Mouse (Mus musculus) kidney, embryonic 16.5 days (tissue): ENCODE measurements around the gene Nabp2. TPM values are rescaled to one million over a fixed set of nuclear protein-coding genes. Genes with fewer than 3 reads are reported as not detected.

Source experiments
- ATAC-seq: fragments of 200-750 bp; cut with Nextera tagmentation; 2 replicates; pipeline ENCODE4 v1.8.0; 2017; ENCODE audit warnings: moderate TSS enrichment; ENCODE audit not compliant: low FRiP score, low TSS enrichment
- H3K27ac ChIP-seq: fragments of 300-500 bp; sonication (generic); 2 replicates; pipeline ENCODE4 v1.5.1; 2014; ENCODE audit warnings: low read length
- H3K27me3 ChIP-seq: fragments of 300-500 bp; sonication (generic); 2 replicates; pipeline ENCODE4 v1.6.1; 2014; ENCODE audit warnings: low read length, control low read depth, mixed read lengths; ENCODE audit not compliant: insufficient read depth
- H3K36me3 ChIP-seq: fragments of 300-500 bp; sonication (generic); 2 replicates; pipeline ENCODE4 v1.6.1; 2014; ENCODE audit warnings: low read length, control low read depth, mixed read lengths; ENCODE audit not compliant: insufficient read depth
- H3K4me1 ChIP-seq: fragments of 300-500 bp; sonication (generic); 2 replicates; pipeline ENCODE4 v1.6.1; 2014; ENCODE audit warnings: low read length, control low read depth, mixed read lengths; ENCODE audit not compliant: insufficient read depth
- H3K4me2 ChIP-seq: fragments of 300-500 bp; sonication (generic); replicated peaks from 2 replicates; pipeline ENCODE4 v1.6.1; 2014; ENCODE audit warnings: low read depth, low read length
- H3K4me3 ChIP-seq: fragments of 300-500 bp; sonication (generic); 2 replicates; pipeline ENCODE4 v1.5.1; 2014; ENCODE audit warnings: mild to moderate bottlenecking, low read length
- H3K9ac ChIP-seq: fragments of 300-500 bp; sonication (generic); replicated peaks from 2 replicates; pipeline ENCODE4 v1.6.1; 2014; ENCODE audit warnings: low read length
- H3K9me3 ChIP-seq: fragments of 300-500 bp; sonication (generic); 2 replicates; pipeline ENCODE4 v1.6.1; 2016; ENCODE audit warnings: low read length, control low read depth
- WGBS: fragments of 180-500 bp; shearing (Covaris S2); extraction: QIAGEN DNeasy Blood & Tissue Kit; methylation state at CpG from one replicate; pipeline ENCODE4 v1.1.7; 2014; 5-methylcytosine and 5-hydroxymethylcytosine counted together
- polyA plus RNA-seq: library from polyadenylated mRNA; unstranded; fragments of >200 nt; fragmentation: Nextera tagmentation; extraction: Ambion mirVana; gene quantifications from 2 replicates; pipeline ENCODE4 v1.2.1, GENCODE M21; 2015

Nabp2 gene
- polyA plus RNA-seq, 1 experiment from 2014 or later, result 81.7 TPM

DNA sequence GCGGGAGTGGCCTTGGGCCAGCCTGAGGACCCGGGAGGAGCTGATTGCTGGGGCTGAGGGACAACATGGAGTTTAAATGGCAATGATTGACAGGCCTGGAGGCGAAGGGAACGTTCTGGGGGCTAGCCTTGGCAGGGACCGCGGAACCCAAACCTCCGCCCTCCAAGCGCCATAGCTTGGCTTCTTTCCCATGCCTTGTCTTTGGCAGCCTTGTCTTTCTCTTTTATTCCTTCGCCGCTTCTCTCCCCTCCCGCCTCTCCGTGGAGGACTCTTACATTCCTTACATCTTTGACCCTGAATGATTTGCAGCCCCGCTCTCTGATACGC lies 726 bp upstream of the Nabp2 start:
- Histone ChIP-seq H3K4me1 (peaks cover 32% of the 10 kb centered on the region), H3K4me3 (peak overlapping the region; percentile 99), H3K27ac (peak overlapping the region; percentile 98), H3K4me2 (peak overlapping the region; percentile 94), H3K9me3 (no peaks in the 10 kb centered on the region), H3K9ac (peak overlapping the region; percentile 93), H3K36me3 (peaks cover 23% of the 10 kb centered on the region), H3K27me3 (no peaks in the 10 kb centered on the region)
- no peak for ATAC-seq
- 0% methylated on average over 14 of the region's 14 CpGs for WGBS

DNA sequence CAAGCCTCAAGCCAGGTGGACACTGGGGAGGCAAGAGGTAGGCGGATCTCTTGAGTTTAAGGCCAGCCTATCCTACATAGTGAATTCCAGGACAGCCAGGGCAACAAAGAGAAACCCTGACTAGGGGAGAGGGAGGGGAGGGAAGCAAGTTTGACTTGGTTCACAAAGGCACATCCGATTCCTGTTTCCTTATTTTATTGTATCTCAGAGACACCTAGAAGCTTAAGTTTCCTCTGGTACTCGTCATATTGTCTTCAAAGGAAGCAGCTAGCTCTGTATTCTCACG lies 789 bp downstream of the Nabp2 start:
- no peaks in the 10 kb centered on the region for H3K9me3 ChIP-seq
- WGBS, result 11% methylated on average over 4 of the region's 4 CpGs
- peaks cover 32% of the 10 kb centered on the region for H3K4me1 ChIP-seq
- H3K9ac ChIP-seq, result peak overlapping the region; percentile 55
- peak overlapping the region; percentile 99 for H3K4me3 ChIP-seq
- peaks cover 17% of the 10 kb centered on the region for H3K36me3 ChIP-seq
- no peak for ATAC-seq
- H3K27me3 ChIP-seq, result no peaks in the 10 kb centered on the region
- H3K4me2 ChIP-seq, result peak overlapping the region; percentile 94
- H3K27ac ChIP-seq, result peak overlapping the region; percentile 98

DNA sequence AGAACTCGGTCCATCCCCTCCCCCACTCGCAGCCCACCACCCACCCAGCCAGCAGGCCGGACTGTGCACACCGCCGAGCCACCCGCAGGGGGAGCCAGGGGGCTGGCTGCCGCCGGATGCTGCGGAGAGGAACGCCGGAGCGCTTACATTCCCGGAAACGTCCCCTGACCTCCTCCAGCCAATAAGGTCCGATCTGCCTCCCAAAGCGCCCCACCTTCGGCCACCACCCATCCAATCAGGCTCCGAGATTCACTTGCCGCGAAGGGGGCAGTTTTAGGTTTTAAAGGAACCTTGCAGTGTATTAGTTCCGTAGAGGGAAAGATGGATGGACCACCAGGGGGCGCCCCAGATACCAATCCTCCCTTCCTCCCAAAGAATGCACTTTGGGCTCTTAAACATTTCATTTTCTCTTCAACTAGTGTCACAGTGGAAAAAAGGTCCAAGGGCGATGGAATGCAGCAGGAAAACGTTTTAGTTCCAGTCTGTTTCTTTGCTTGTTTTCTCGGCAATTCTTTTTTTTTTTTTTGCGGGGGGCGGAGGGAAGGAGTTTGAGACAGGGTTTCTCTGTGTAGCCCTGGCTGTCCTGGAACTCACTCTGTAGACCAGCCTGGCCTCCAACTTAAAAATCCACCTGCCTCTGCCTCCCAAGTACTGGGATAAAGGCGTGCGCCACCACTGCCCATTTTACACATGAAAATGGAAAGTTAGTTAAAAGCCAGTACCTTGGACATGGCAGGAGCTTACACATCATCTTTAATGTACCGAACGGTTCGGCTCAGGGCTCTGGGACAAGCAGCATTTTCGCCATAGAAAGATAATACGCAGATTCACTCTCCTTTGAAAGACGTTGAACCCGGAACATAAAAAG lies 1.4 kb downstream of the Nabp2 start:
- H3K9me3 ChIP-seq, result no peaks in the 10 kb centered on the region
- H3K27me3 ChIP-seq, result no peaks in the 10 kb centered on the region
- peak overlapping the region; percentile 99 for H3K4me3 ChIP-seq
- peaks cover 14% of the 10 kb centered on the region for H3K36me3 ChIP-seq
- peak; percentile 88 for ATAC-seq
- peak overlapping the region; percentile 96 for H3K4me2 ChIP-seq
- peak overlapping the region; percentile 77 for H3K9ac ChIP-seq
- peak overlapping the region; percentile 98 for H3K27ac ChIP-seq
- H3K4me1 ChIP-seq, result peaks cover 32% of the 10 kb centered on the region
- WGBS, result 6% methylated on average over 36 of the region's 36 CpGs

DNA sequence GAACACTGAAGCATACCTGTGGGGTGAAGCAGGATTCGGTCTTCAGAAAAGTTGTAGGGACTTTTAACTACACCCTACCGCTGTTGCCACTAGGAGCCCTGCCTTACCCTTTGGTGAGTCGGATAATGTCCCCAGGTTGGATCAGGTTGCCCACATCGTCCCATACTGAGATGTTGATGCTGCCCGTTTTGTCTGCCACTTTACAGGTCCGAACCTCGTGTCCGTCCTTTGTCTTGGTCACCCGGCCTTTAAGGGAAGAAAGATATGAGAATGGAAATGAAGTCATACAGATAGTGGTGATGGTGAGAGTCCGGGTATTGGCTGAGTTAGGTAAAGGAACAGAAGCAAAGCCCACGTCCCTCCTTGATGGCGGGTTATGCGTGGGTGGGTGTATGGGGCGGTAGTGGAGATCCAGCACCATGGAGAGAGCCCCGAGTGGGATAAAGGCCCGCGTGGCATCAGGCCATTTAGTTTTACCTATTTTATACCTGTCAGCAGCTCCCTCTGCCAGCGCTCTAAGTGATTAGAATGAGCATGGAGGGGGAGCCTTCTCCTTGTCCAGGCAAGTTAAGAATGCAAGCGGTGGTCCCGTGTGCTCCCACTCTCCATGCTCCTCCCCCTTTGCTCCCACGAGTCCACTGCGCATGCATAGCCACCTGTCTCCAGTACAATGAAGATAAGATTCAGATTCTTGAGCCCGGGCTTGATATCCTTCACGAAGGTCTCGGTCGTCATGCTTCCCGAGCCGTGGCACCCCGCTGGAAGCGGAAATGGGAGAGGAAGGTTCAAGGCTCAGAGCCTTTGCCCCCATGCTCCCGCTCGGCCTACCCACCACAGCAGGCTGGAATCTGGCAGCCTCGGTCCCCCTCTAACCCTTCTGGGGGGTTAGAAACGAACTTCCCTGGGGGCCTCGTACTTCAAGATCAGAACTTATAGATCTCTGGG lies 2.4 kb downstream of the Nabp2 start:
- ATAC-seq, result no peak

GRCm38 (mm10) chr10:128403931-128404330 lies 7.4 kb downstream of the Nabp2 start:
- no peak overlapping the region for H3K4me2 ChIP-seq
- H3K4me1 ChIP-seq, result peaks cover 12% of the 10 kb centered on the region
- H3K27ac ChIP-seq, result no peak overlapping the region
- 84% methylated on average over 7 of the region's 7 CpGs for WGBS
- H3K36me3 ChIP-seq, result peaks cover 10% of the 10 kb centered on the region
- H3K4me3 ChIP-seq, result no peak overlapping the region
- no peak overlapping the region for H3K9ac ChIP-seq
- ATAC-seq, result no peak
- no peaks in the 10 kb centered on the region for H3K9me3 ChIP-seq
- H3K27me3 ChIP-seq, result no peaks in the 10 kb centered on the region

More for the DNA sequence above, 2.4 kb downstream of the Nabp2 start:
- 17% methylated on average over 35 of the region's 35 CpGs for WGBS
- Histone ChIP-seq H3K36me3 (peaks cover 10% of the 10 kb centered on the region), H3K27ac (peak overlapping the region; percentile 67), H3K9me3 (no peaks in the 10 kb centered on the region), H3K4me2 (peak overlapping the region; percentile 96), H3K4me3 (peak overlapping the region; percentile 99), H3K9ac (peak overlapping the region; percentile 77), H3K4me1 (peaks cover 32% of the 10 kb centered on the region), H3K27me3 (no peaks in the 10 kb centered on the region)

DNA sequence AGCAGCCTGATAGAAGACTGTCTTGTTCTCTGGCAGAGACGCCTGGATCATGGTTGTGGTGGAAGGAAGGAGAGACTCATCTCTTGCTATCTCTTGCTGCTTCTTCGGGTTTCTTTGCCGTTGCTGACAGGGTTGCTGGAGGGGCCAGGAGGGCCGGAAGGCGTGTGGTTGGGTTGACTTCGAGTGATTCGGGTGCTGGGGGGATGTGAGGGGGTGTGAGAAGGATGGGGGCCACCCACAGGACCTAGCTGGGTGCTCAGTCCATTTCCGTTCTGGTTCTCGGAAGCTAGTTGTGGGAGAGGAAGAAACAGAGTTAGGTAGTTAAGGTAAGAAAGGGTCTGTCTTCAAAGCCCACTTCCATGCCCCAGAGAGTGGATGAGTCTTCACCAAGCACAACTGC lies 9.7 kb downstream of the Nabp2 start:
- H3K27ac ChIP-seq, result no peak overlapping the region
- H3K36me3 ChIP-seq, result peaks cover 10% of the 10 kb centered on the region
- no peak for ATAC-seq
- H3K4me1 ChIP-seq, result peaks cover 10% of the 10 kb centered on the region
- H3K4me2 ChIP-seq, result no peak overlapping the region
- H3K9ac ChIP-seq, result no peak overlapping the region; the same call in 1 of the 2 replicates
- no peak overlapping the region for H3K4me3 ChIP-seq
- WGBS, result 77% methylated on average over 9 of the region's 9 CpGs
- H3K27me3 ChIP-seq, result no peaks in the 10 kb centered on the region
- no peaks in the 10 kb centered on the region for H3K9me3 ChIP-seq

DNA sequence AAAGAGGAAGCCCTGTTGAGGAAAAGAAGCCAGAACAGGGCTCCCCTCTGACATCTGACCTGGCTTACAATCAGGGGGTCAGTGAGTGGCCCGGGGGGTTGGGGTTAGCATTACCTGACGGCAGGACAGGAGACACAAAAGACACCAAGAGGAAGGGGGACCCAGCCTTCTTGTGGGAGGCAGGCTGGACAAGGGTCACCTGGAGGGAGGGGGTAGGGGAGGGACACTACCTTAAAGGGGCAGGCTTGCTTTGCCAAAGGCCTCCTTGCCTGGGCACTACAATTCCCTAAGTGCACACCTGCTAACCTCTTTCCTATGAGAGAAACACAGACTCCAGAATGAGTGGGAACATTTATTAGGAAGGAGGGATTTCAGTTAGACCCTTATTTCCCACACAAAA lies 10.2 kb downstream of the Nabp2 start, which contains the start of gene Slc39a5:
Gene Slc39a5, minus strand, starts transcription at position 174 of the 400 bp plus-strand sequence.
- no peak for ATAC-seq
- peaks cover 12% of the 10 kb centered on the region; the same call in 1 of the 2 replicates for H3K36me3 ChIP-seq
- no peaks in the 10 kb centered on the region for H3K9me3 ChIP-seq
- H3K27ac ChIP-seq, result peak within 1 kb of the TSS; percentile 59
- WGBS, result 7% methylated on average over 2 of the region's 2 CpGs
- no peaks in the 10 kb centered on the region for H3K27me3 ChIP-seq
- peak within 1 kb of the TSS; percentile 31 for H3K4me2 ChIP-seq
- H3K9ac ChIP-seq, result peak within 1 kb of the TSS; percentile 25
- peak within 1 kb of the TSS; percentile 25 for H3K4me3 ChIP-seq
- H3K4me1 ChIP-seq, result peaks cover 10% of the 10 kb centered on the region

DNA sequence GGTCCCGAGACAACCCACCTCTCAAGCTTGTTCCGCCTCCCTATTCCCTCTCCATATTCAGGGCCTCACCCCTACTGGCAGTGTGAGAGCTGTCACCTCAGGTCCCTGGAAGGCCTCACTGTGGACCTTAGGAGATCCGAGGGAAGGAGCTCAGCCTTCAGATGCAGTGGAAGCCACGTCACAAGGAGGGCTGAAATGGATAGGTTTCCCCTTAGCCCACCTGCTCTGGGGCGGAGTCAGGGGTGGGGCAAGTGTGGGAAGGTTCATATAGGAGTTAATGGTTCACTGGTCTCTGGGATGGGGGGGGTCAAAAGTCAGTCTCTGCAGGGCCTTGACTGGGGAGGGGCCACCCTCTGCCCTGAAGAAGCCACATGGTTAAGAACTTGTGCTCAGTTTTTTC lies 11.0 kb downstream of the Nabp2 start:
- Histone ChIP-seq H3K4me1 (peaks cover 10% of the 10 kb centered on the region), H3K4me3 (peak overlapping the region; percentile 25), H3K9me3 (no peaks in the 10 kb centered on the region), H3K27ac (peak overlapping the region; percentile 59), H3K4me2 (peak overlapping the region; percentile 31), H3K27me3 (no peaks in the 10 kb centered on the region), H3K9ac (0 out of 2 replicates have a peak overlapping the region, but pooled peaks have one; percentile 25), H3K36me3 (peaks cover 6% of the 10 kb centered on the region; the same call in 1 of the 2 replicates)
- WGBS, result 22% methylated on average over 5 of the region's 5 CpGs
- peak; percentile 79 for ATAC-seq

DNA sequence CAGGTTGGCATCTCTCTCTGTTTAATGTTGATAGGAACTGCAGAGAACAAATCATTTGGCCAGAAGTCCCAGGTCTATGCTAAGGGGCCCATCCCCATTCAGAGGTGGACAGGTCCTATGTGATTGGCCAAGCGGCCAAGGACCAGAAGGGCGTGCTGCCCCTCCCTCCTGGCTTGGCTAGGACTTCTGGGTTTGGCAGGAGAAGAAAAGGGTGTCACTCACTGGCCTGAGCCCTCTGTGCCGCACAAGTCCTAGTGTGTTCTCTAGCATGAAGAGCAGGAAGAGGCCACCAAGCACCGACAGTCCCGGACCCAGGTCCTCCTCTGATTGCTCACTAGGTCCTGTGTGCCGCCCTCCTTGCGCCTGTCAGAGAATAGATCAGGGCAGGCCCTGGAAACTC lies 13.8 kb downstream of the Nabp2 start:
- H3K36me3 ChIP-seq, result peaks cover 15% of the 10 kb centered on the region
- no peak for ATAC-seq
- no peaks in the 10 kb centered on the region for H3K9me3 ChIP-seq
- 59% methylated on average over 7 of the region's 7 CpGs for WGBS
- no peak overlapping the region for H3K4me3 ChIP-seq
- H3K4me1 ChIP-seq, result peaks cover 10% of the 10 kb centered on the region
- no peaks in the 10 kb centered on the region for H3K27me3 ChIP-seq
- H3K9ac ChIP-seq, result no peak overlapping the region
- H3K4me2 ChIP-seq, result no peak overlapping the region
- no peak overlapping the region for H3K27ac ChIP-seq
